Mouse (Mus musculus): Measurements from ENCODE around the gene Pigs.

The Pigs gene

DNA sequence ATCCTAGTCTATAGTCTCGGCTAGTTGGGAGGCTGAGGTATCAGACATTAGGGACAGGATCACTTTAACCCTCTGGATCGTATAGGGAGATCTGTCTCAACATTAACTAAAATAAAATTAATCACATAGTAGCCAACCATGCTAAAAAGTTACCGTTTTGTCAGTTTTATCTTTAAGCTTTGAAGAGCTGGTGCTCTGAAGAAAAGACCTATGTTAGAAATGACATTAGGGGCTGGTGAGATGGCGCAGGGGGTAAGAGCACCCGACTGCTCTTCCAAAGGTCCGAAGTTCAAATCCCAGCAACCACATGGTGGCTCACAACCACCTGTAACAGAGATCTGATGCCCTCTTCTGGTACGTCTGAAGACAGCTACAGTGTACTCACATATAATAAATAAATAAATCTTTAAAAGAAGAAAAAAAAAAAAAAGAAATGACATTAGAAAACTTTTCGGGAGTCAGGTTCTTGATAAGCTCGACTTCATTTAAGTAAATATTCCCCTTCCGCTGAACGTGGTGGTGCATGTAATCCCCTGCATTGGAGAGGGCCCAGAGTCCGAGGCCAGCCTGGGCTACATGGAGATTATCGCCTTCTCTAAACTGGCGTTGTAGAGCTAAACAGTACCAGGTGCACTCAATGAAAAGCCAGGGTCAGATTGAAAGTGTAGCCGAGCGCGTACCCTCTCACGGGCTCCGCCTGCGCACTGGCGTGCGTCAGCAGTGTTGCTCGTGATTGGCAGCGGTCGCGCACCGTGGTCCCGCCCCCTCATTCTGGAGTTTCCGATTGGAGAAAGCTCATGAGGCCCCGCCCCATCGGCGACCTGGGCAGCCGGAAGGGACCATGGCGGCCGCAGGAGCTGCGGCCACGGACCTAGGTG is at the start of gene Pigs:
Pigs (plus strand) TSS at position 782 of the 878 bp plus-strand sequence.
- peak; percentile 95 to 97 for DNase-seq

DNA sequence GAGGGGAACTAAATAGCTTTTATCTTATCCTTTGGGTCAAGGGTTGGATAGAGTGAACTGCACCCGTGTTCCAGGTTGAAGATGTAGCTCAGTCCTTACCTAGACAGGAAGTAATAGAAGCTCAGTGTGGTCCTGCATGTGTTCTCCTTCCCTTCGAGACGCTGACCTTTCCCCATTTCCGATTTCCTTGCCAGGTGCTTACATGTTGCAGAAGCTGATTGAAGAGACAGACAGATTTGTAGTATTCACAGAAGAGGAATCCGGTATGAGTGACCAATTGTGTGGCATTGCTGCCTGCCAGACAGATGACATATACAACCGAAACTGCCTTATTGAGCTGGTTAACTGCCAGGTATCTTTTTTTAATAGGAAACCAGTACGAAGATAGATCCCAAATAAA is 49.4 kb upstream of the Pigs start:
- no peak for DNase-seq

DNA sequence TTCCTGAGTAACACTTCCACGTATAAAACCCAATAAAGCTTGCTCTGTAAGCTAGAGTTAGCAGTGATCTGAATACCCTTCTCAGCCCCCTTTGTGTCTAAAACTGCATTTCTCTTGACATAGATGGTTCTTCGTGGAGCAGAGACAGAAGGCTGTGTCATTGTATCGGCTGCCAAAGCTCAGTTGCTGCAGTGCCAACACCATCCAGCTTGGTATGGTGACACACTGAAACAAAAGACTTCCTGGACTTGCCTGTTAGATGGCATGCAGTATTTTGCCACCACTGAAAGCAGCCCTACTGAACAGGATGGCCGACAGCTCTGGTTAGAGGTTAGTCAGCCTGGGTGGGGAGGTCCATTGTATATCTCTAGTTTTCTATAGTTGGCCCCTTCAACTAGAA is 48.6 kb upstream of the Pigs start:
- DNase-seq = no peak

DNA sequence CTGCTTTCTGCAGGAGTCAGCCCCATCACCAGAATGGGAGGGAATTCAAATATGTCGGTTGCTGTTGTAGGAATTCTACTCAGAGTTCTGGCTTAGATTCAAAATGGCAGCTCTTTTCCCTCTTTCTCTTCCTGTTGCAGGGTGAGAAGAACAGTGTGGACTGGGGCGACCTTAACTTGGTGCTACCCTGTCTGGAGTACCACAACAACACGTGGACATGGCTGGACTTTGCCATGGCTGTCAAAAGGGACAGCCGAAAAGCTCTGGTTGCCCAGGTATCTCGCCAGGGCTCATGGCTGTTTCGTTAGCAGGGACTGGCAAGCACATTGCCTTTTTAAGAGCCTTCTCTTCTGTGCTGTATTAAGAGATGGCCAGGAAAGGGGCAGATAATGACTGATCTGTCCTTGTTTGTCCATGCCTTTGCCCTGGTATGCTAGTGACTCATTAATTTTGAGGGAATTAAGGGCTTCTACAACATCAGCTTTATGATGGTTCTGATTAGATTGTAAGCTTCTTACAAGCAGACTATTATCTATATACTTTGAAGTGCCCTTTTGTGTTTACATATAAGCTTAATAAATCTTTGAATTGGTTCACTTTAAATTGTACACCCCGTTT is 39.0 kb upstream of the Pigs start:
- DNase-seq = no peak

DNA sequence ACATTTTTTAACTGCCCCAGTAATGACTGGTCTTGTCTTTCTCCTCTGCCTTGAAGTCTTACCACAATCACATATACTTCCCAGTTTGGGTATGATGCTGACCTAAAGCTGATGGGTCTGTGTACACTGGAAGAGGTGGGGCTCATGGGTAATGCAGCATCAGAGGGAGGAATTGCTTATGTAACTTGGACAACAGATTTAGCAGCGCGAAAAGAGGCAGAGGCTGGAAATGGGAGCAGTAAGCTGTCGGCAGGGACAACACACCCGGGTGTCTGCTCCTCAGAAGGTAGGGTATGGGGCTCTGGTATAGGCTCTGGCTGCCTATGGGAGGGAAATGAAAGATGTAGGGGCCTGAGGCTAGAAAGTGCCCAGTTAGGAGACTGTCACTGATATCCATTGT is 37.6 kb upstream of the Pigs start, which contains the start of gene BC030499:
BC030499 (plus strand) TSS at position 188 of the 400 bp plus-strand sequence.
- no peak for DNase-seq

- DNase-seq = no peak
Measured at GRCm38 (mm10) chr11:78294585-78294984, 33.6 kb upstream of the Pigs start.

GRCm38 (mm10) chr11:78300917-78301316 is 27.3 kb upstream of the Pigs start:
- no peak for DNase-seq

DNA sequence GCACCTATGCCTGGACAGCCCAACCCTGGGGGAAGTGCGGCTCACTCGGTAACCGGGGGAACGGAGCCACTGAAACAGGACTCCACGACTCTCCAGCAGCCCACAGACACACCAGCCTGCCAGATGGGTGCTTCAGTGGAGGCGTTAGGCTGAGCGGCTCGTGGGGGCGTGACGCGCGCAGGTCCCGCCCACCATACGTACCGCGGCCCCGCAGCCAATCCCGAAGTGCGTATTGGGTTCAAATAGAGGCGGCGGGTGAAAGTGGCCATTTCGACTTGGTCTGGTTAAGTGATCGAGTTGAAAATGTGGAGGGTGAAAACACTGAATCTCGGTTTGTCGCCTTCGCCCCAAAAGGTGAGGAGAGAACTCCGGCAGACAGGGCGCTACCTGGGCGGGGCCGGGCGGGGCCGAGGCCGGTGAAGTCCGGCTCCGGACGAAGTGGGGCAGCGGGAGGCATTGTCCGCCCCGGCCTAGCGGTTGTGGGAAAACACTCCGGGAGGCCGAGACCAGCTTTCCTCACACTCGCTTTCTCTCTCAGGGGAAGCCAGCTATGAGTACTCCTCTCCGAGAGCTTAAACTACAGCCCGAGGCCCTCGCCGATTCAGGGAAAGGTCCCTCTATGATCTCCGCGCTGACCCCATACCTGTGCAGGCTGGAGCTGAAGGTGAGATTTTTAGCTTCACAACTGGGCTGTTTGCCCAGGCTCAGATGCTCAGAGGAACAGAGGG is 26.7 kb upstream of the Pigs start, which contains the start of gene Spag5:
Spag5 (plus strand) TSS at position 173 of the 728 bp plus-strand sequence.
- peak; percentile 77 to 89 for DNase-seq

GRCm38 (mm10) chr11:78305272-78305671 is 22.9 kb upstream of the Pigs start:
- no peak for DNase-seq

DNA sequence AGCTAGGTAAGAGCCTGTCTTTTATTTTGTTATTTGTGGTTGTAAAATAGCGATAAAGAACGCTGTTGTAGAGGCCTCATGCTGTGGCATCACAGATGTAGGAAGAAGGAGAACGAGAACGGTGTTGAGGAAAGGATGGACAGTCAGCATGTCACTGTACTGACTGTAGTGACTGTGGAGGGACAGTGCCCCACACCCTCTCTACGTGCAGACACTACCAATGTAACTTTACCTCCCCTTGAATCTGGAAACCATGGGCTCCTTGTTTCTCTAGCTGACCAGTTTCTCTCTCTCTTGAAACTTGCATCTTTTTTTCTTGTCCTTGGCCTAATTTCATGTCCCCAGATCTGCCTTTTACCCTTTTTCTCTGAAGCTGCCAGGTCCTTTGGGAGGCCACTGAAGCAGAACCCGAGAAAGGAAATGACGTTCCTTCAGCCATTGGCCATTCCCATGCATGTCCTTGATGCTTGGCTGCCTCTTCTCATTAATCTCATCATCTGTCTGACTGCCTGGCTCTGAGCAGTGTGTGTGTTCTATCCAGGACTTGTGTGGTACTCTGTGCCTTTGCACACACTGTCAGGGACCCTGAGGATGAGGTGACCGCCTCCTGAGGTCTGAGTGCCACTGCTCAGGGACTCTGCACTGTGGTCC is 17.2 kb upstream of the Pigs start:
- no peak for DNase-seq

DNA sequence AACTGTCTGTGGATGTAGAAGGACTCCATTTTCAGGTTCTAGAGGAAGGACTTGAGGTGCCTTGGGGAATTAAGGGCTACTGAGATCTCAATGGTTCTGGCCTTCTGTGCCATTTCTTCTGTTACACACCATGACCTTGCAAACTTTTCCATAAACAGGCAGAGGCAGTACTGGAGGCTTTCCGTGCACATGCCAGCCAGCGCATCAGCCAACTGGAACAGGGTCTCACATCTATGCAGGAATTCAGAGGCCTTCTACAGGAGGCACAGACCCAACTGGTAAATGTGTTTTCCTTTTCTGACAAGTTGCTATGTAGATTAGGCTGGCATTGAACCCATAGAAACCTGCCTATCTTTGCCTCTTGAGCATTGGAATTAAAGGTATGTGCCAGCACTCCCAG is 14.6 kb upstream of the Pigs start:
- no peak for DNase-seq

DNA sequence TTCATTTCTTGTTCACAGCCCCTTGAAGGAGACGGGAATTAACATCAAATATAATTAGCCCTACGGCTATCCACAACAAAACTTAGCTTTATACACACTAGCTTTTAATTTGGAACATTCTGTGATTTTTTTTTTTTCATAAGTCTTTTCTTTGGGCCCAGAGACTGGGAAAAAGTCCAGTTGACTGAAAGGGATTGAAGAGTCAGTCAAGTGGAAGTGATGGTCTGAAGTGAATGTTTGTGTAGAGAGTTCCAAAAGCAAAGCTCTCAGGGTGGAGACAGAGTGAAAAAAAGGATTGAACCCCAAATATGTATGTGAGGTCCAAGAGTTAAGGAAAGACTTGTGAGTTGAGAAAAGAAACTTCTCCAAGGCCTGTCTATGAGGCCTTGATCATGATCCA is 9.8 kb upstream of the Pigs start:
- no peak for DNase-seq

DNA sequence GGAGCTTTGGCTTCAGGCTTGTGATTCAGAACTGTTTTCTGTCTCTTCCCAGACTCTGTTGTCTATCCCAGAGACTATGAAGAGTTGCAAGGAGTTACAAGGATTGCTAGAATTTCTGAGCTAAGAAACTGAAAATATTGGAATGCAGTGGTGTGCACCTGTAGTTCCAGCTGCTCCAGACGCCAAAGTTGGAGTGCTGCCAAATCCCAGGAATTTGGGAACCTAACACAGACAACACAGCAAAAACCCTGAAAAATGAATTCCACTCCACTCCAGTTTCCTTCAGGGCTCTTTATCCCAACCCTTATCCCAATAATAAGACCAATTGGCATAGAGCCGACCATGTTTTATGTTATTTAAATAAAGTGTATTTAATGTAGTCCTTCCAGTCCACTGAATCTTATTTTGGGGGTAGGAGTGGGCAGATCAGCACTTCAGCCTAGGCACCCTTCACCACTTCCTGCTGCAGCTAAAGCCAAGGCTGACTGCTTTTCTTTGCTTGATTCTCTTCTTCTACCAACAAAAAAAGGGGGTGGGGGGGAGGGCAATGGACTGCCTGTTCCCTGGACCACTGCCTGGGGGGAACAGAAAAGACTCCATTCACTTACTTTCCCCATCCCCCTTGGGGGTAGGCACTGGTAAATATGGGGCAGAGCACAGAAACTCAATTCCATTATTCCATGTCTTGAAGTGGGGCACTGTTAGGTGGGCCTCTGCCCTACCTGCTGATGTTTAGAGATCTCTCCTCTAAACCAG is 6.0 kb upstream of the Pigs start:
- no peak for DNase-seq

DNA sequence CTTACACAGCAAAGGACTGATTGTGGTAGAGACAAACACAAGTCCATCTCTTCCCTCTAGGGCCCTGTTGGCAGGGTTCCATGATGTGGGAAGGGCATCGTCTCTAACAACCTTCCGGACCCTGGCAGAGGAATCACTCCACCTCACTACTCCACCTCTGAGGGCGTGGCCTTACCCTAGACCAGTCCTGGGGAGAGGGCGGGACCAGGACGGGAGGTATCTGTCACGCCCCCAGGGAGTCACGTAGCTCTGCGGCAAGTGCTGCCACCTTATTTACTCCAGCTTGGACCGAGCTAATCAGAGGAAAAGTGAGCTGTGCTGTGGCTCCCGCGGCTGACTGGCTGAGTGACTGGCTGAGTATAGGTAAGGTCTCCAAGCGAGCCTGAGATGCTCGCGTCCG is 5.4 kb upstream of the Pigs start, which contains the start of gene Aldoc:
Aldoc (plus strand) TSS at position 109 of the 400 bp plus-strand sequence.
- peak; percentile 78 to 81 for DNase-seq

DNA sequence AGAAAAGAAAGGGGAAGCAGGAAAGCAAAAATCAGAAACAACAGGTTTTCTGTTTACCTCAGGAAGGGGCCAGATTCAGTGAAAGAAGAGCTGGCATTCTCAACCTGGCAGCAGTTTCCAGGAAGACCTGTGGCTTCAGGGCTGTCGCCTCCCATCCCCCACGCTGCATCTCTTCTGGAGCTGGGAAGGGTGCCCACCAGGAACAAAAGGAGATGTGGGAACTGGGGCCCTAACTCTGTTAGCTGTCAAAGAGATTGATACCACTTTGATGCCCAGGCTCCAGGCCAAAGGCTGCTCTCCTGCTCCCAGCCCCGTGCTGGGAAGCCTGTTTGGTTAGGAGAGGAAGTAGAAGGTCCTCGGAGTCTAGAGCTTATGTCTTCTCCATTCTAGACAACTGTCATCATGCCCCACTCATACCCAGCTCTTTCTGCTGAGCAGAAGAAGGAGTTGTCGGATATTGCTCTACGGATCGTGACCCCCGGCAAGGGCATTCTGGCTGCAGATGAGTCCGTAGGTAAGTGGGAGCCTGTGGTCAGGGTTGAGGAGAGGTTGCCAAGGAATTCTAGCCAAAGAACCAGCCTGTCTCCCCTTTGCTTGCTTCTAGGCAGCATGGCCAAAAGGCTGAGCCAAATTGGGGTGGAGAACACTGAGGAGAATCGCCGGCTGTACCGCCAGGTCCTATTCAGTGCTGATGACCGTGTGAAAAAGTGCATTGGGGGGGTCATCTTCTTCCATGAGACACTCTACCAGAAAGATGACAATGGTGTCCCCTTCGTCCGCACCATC is 4.0 kb upstream of the Pigs start:
- DNase-seq = no peak

DNA sequence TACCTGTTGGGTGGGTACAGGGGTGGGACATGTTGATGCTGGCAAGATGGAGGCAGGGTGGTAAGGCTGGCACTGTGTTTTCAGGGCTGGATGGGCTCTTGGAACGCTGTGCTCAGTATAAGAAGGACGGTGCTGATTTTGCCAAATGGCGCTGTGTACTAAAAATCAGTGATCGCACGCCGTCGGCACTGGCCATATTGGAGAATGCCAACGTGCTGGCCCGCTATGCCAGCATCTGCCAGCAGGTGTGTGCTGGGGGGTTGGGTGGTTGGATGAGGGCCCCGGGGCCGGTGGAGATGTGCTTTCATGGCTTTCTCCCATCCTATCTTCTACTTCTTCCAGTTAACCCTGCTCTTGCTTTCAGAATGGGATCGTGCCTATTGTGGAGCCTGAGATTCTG is 3.2 kb upstream of the Pigs start:
- no peak for DNase-seq

GRCm38 (mm10) chr11:78327215-78327614 is 1.0 kb upstream of the Pigs start:
- no peak for DNase-seq

- DNase-seq = no peak
Measured at GRCm38 (mm10) chr11:78328512-78329056, 369 bp downstream of the Pigs start.

GRCm38 (mm10) chr11:78332676-78333075 is 4.5 kb downstream of the Pigs start:
- DNase-seq = no peak

- no peak for DNase-seq
Measured at GRCm38 (mm10) chr11:78333992-78334391, 5.8 kb downstream of the Pigs start.

- no peak for DNase-seq
Measured at GRCm38 (mm10) chr11:78337040-78337439, 8.8 kb downstream of the Pigs start.
